Mouse (Mus musculus) thymus, adult 18-20 months (tissue): ENCODE measurements around the gene Ifnar2.

Experiments used
- DNase-seq, 2 experiments: peaks; one replicate each; pipeline ENCODE4 v3.0.0; 2022; ENCODE audit warnings: mixed read lengths in 2 of 2

Ifnar2 gene

GRCm38 (mm10) chr16:91395633-91396392 is 23.2 kb downstream of the Ifnar2 start:
- no peak for DNase-seq

GRCm38 (mm10) chr16:91396844-91397537 is 24.4 kb downstream of the Ifnar2 start:
- DNase-seq = no peak

GRCm38 (mm10) chr16:91398030-91398429 is 25.4 kb downstream of the Ifnar2 start:
- no peak for DNase-seq

- no peak for DNase-seq
These were observed 26.4 kb downstream of the Ifnar2 start for GRCm38 (mm10) chr16:91398944-91399343.

GRCm38 (mm10) chr16:91401569-91402165 is 29.1 kb downstream of the Ifnar2 start:
- DNase-seq = no peak

GRCm38 (mm10) chr16:91403784-91404183 is 31.2 kb downstream of the Ifnar2 start:
- DNase-seq = no peak

- DNase-seq = no peak
These were observed 31.6 kb downstream of the Ifnar2 start for GRCm38 (mm10) chr16:91404187-91404586.

- no peak for DNase-seq
These were observed 32.4 kb downstream of the Ifnar2 start for GRCm38 (mm10) chr16:91404828-91405577.

- peak; percentile 65 to 70 for DNase-seq
These were observed 33.3 kb downstream of the Ifnar2 start, which contains the start of gene Il10rb for GRCm38 (mm10) chr16:91405640-91406584. Il10rb (plus strand) TSS chr16:91406164.

- peak in 1 of 2 experiments; percentile 62 for DNase-seq
These were observed 34.1 kb downstream of the Ifnar2 start for GRCm38 (mm10) chr16:91406585-91407220.

GRCm38 (mm10) chr16:91413102-91413844 is 40.7 kb downstream of the Ifnar2 start:
- DNase-seq = no peak

- no peak for DNase-seq
These were observed 43.0 kb downstream of the Ifnar2 start for GRCm38 (mm10) chr16:91415391-91416189.

- DNase-seq = no peak
These were observed 43.8 kb downstream of the Ifnar2 start for GRCm38 (mm10) chr16:91416357-91416756.

GRCm38 (mm10) chr16:91416938-91417337 is 44.4 kb downstream of the Ifnar2 start:
- DNase-seq = no peak

GRCm38 (mm10) chr16:91418531-91418930 is 45.9 kb downstream of the Ifnar2 start:
- DNase-seq = no peak

GRCm38 (mm10) chr16:91425816-91426215 is 53.2 kb downstream of the Ifnar2 start:
- no peak for DNase-seq

- DNase-seq = no peak
These were observed 54.0 kb downstream of the Ifnar2 start for GRCm38 (mm10) chr16:91426586-91426985.

- DNase-seq = no peak
These were observed 54.9 kb downstream of the Ifnar2 start for GRCm38 (mm10) chr16:91427461-91427860.

- DNase-seq = no peak
These were observed 55.8 kb downstream of the Ifnar2 start for GRCm38 (mm10) chr16:91428259-91428865.
